Mouse (Mus musculus) cerebellum, postnatal 36 days (tissue): ENCODE data around the gene Zc3h12d.

Source experiments
- DNase-seq, 2 experiments: peaks; one replicate each; pipeline ENCODE4 v3.0.0; 2021 to 2022; ENCODE audit warnings: mixed read lengths in 2 of 2

Zc3h12d gene

GRCm38 (mm10) chr10:7839551-7840352 is 7.5 kb downstream of the Zc3h12d start:
- peak; percentile 30 for DNase-seq

DNA sequence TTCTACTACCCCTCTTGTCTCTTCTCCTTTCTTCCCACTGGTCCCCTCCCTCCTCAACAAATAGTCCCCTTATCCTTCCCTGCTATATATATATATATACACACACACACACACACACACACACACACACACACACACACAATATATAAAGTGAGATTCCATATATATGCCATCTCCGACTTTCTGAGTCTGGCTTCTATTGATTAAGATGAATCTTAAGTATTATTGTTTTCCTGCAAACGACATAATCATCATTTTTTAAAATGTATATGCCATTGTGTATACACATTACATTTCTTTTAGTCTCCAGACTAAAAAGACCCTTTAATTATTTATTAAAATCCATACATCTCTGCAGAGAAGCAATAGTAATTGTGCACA is 8.1 kb downstream of the Zc3h12d start:
- DNase-seq: no peak

DNA sequence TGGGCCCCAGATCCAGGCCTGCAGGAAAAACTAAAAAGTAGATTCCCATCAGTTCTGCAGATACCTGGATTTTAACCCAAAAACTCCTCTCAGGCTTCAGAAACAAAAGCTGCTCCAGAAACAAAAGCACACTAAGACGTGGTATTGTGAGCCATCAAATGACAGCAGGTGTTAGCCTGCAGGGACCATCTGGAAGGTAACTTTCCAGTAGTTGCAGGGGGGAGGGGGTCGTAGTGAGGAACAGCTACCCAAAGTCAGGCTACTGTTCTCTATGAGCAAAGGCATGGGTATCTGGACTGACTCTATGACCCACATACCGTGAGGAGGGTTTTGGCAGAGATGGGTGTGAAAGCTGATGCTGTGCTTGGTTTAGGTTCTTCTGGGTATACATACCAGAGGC is 8.5 kb downstream of the Zc3h12d start:
- DNase-seq: no peak

DNA sequence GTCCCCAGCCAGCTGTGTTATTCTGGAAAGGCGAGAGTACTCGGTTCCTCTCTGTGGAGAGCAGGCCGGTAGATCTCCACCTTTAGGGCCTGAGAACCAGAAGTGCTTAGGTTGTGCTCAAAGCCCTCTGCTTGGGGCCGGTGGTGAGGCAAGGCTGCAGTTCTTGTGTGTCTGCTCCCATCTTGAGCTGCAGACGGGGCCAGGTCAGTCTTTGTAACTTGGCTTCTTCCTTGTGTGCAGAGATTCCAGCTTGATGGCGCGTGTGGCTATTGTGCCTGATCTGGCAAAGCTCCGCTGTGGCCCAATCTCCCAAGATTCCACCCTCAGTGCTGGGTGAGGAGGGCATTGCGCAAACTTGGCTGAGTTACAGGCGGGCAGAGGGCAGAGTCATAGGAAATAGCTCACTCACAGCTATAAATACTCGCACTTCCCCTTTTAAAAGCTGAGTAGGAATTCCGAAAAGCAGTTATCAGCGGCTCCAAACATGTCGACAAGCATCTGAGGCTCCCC is 9.4 kb downstream of the Zc3h12d start:
- peak in 1 of 2 experiments; percentile 14 for DNase-seq

GRCm38 (mm10) chr10:7843181-7843580 is 10.9 kb downstream of the Zc3h12d start:
- no peak for DNase-seq

- DNase-seq: no peak
These were observed 11.9 kb downstream of the Zc3h12d start for GRCm38 (mm10) chr10:7844161-7844560.

- no peak for DNase-seq
These were observed 12.9 kb downstream of the Zc3h12d start for GRCm38 (mm10) chr10:7845136-7845535.

DNA sequence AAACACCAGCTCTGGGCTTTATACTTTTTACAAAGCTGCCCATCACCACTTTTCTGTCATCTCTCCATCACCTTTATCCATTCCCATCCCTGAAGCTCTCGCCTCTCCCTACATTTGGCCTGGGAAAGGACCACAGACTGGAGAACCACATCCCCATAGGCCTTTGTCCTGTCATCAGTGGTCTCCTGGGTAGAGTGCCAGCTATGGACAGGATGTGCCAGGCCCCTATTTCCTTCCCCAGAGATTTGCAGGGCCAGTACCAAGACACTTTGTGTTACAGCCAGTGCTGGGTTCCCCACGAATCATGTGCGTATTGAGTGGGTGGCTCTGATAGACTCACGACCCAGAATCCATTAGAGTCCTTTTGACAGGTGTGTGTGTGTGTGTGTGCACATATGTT is 13.7 kb downstream of the Zc3h12d start:
- no peak for DNase-seq

- no peak for DNase-seq
These were observed 14.9 kb downstream of the Zc3h12d start for GRCm38 (mm10) chr10:7847166-7847605.

- DNase-seq: no peak
These were observed 19.6 kb downstream of the Zc3h12d start for GRCm38 (mm10) chr10:7851891-7852290.

GRCm38 (mm10) chr10:7860494-7860893 is 28.2 kb downstream of the Zc3h12d start:
- no peak for DNase-seq

DNA sequence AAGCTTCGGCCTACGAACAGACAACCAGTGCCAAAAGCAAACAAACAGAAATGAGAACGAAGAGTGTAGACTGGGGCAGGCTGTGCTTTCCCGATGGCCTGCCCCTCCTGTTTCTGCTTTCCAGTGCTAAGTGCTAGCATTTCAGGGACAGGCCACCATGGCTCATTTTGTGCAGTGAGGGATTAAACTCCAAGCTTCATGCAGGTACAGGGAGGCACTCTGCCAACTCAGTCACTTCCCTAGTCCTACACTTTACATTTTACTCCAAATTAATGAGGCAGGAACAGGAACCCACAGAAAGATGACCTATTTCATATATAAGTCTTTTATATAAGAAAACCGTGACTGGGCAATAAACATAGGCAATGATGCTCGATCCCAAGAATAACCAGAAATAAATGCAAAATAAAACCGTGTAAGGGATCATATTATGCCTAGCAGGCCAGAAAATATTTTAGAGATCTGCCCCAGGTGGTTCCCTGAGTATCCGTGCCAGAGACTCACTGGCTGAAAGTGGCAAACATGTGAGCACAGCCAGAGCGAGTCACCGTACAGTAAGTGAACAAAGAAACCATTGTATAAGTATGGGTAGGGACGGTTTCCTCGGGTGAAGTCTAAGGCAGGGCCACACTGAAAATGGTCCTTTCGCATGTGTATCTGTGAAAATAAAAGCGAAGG is 29.1 kb downstream of the Zc3h12d start:
- peak in 1 of 2 experiments; percentile 25 for DNase-seq

GRCm38 (mm10) chr10:7861937-7862657 is 29.8 kb downstream of the Zc3h12d start:
- DNase-seq: no peak

GRCm38 (mm10) chr10:7863411-7863810 is 31.1 kb downstream of the Zc3h12d start:
- no peak for DNase-seq

DNA sequence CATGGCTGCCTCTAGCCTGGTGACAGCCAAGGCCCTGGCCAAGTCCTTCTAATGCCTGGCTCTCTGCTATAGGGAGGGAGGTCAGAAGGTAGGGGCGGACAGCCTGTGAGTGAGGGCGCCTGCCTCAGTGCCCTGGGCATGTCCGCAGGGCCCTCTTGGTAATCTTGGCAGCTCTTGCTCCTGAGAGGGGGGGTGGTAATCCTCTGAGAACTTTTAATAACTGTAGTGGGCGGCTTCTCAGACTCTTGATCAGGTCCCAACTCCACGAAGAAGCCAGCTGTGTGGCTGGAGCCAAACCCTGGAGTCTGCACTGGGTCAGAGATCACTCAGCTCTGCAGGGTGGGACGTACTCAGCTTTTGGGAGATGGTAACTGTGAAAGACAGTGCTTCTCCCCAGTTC is 31.9 kb downstream of the Zc3h12d start:
- DNase-seq: no peak

DNA sequence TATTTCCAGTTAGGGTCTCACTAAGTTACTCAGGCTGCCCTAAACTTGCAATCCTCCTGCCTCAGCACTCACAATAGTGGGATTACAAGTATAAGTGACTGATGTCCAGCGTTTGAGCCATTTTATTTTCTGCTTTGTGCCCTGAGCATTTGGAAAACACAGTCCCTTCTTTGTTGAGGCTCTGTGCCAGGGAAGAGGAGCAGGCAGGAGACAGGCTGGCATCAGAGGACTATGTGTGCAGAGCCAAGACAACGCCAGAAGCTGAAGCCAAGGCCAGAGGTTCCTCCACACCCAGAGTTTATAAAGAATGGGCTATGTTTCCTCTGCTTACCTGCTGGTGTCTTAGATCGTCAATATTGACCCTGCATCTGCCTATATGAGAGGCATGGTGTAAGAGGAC is 32.5 kb downstream of the Zc3h12d start:
- no peak for DNase-seq

DNA sequence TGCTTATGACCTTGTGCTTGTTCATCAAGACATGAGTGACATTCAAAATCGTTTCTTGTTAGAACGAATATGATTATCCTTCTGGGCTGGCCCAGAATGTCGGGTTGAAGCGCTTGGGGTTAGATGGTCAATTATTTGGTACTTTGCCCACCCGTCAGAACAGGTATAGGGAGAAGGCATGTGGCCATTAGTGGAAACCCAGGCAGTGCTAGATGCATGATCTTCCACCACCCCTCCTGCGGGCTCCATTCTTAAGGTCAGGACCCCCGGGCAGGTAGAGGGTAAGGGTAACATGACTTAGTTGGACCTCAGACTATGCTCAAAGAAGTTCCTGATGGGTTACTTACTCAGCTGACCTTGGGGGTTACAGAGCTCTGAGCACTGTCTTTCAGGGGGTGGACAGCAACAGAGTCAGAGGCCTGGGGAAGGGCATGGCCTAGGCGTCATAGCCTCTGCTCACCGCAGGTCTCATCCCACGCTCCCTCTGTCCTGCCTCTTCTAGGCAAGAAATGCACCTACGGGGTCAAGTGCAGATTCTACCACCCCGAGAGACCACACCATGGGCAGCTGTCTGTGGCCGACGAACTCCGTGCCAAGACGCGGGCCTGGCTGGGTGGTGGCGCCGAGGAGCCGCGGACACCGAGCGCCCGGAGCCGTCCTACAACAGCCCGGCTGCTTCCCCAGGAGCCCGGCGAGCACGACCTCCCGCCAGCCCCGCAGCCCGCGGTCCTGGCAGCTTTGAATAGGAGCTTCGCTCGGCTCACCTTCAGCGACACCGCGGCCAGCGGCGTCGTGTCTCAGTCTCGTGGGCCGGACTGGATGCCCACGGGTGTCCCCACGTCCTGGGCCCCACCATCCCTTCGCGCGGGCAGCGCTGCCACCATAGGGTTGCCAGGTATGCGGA is 34.7 kb downstream of the Zc3h12d start:
- DNase-seq: peak; percentile 30 to 40

DNA sequence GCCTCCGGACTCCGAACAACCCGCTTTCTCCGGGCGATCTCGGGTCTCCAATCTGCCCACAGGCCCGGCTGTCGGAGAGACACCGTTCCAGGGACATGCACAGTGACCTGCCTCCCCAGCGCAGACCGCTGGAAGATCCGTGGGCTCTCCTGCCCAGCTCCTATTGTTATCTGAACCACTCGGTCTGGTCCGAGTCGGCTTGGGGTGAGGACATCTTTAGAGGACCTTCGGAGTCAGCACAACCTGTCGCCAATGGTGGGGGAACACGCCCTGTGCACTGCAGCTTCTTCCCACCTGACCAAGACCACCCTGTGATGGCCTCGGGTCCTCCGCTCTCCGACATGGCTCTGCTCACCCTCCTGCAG is 35.4 kb downstream of the Zc3h12d start:
- DNase-seq: no peak

GRCm38 (mm10) chr10:7869746-7870145 is 37.5 kb downstream of the Zc3h12d start:
- DNase-seq: no peak

DNA sequence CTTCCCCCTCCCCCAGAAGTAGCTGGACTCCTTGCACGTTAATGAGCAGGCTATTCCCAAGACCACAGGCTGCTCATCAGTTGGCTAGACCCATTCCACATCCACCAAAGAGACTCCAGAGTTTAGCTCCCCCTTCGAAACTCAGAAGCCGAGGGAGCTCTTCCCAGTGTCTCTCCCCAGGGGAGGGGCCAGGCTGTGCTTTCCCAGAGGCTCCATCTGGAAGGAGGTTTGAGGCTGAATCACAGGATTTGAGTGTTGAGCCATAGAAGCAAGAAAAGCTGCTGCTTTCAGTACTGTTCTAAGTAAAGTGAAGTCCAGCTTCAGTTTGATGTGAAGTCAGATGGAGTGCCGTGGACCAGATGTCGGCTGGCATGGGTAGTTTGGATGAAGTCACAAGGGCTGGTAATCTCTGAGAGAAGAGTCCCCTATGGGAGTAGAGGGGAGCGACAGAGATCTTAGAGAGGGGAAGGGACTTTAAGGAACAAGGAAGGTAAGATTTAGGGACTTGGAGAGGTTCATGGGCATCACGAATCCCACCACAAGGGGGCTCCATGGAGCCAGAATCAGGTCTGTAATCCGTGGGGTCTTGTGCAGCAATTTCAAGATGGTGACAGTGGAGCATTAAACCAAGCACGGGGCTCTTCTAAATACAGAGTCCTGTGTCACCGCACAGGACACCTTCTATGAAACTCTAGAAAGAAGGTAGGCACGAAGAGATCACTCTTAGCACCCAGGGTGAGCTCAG is 38.5 kb downstream of the Zc3h12d start:
- no peak for DNase-seq

DNA sequence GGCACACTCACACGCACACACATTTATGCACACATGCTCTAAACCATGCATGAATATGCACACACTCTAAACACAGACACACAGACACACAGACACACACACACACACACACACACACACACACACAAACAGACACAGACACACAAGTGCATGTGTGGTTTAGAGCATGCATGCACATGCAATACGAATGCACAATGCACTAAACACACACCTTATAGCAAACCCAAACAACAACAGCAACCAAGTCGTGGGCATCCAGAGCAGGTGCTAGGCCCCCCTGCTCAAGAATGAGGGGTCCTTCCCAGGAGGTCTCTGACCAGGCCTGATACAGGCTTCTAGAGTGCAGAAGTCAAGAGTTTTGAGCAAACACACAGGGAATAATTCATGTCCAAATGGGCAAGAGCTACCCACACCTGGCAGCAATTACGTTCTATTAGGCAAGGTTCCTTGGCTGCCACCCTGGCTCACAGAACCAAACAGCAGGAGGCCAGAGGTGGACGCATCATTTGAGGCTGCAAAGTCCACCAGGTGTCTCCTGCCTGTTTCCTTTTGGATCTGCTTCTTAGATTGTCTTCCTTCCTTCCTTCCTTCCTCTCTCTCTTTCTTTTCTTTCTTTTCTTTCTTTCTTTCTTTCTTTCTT is 39.2 kb downstream of the Zc3h12d start:
- no peak for DNase-seq
